Mouse (Mus musculus) embryo, embryonic 10 days (tissue): ENCODE measurements around the gene Cdh23.
A peak's percentile ranks its signal among the peaks of the same experiment; 100 is the strongest.

Experiments used
- DNase-seq: peaks from one replicate; pipeline ENCODE4 v3.0.0-alpha.2; 2015; ENCODE audit warnings: low spot score

The Cdh23 gene

GRCm38 (mm10) chr10:60706268-60706667, 10.0 kb upstream of the Cdh23 start:
- DNase-seq = no peak

- DNase-seq = no peak
Observed at GRCm38 (mm10) chr10:60705134-60705533, 8.8 kb upstream of the Cdh23 start.

- no peak for DNase-seq
Observed at GRCm38 (mm10) chr10:60697775-60698174, 1.5 kb upstream of the Cdh23 start.

- DNase-seq = peak; percentile 70
Observed at GRCm38 (mm10) chr10:60696975-60697374, 685 bp upstream of the Cdh23 start.

- no peak for DNase-seq
Observed at GRCm38 (mm10) chr10:60691671-60692390, 4.5 kb downstream of the Cdh23 start.

- DNase-seq = no peak
Observed at GRCm38 (mm10) chr10:60690960-60691359, 5.3 kb downstream of the Cdh23 start.

GRCm38 (mm10) chr10:60689396-60689795, 6.9 kb downstream of the Cdh23 start:
- DNase-seq = no peak

GRCm38 (mm10) chr10:60687011-60687776, 9.1 kb downstream of the Cdh23 start:
- DNase-seq = peak; percentile 86

- DNase-seq = no peak
Observed at GRCm38 (mm10) chr10:60686641-60686975, 9.7 kb downstream of the Cdh23 start.

- no peak for DNase-seq
Observed at GRCm38 (mm10) chr10:60685764-60686640, 10.3 kb downstream of the Cdh23 start.

GRCm38 (mm10) chr10:60678926-60679325, 17.4 kb downstream of the Cdh23 start:
- DNase-seq = no peak

- DNase-seq = no peak
Observed at GRCm38 (mm10) chr10:60677319-60677718, 19.0 kb downstream of the Cdh23 start.

- DNase-seq = no peak
Observed at GRCm38 (mm10) chr10:60670166-60670565, 26.1 kb downstream of the Cdh23 start.

- DNase-seq = no peak
Observed at GRCm38 (mm10) chr10:60668591-60668990, 27.7 kb downstream of the Cdh23 start.

GRCm38 (mm10) chr10:60660986-60661385, 35.3 kb downstream of the Cdh23 start:
- no peak for DNase-seq

- no peak for DNase-seq
Observed at GRCm38 (mm10) chr10:60659450-60660020, 36.8 kb downstream of the Cdh23 start.

GRCm38 (mm10) chr10:60658176-60658575, 38.1 kb downstream of the Cdh23 start:
- no peak for DNase-seq

- no peak for DNase-seq
Observed at GRCm38 (mm10) chr10:60653675-60654074, 42.6 kb downstream of the Cdh23 start.

- DNase-seq = no peak
Observed at GRCm38 (mm10) chr10:60653106-60653505, 43.2 kb downstream of the Cdh23 start.

- DNase-seq = no peak
Observed at GRCm38 (mm10) chr10:60644079-60644641, 52.1 kb downstream of the Cdh23 start.

GRCm38 (mm10) chr10:60639291-60639690, 57.0 kb downstream of the Cdh23 start:
- no peak for DNase-seq
